Mouse (Mus musculus): Measurements from ENCODE around the gene D17Wsu92e.

DNA sequence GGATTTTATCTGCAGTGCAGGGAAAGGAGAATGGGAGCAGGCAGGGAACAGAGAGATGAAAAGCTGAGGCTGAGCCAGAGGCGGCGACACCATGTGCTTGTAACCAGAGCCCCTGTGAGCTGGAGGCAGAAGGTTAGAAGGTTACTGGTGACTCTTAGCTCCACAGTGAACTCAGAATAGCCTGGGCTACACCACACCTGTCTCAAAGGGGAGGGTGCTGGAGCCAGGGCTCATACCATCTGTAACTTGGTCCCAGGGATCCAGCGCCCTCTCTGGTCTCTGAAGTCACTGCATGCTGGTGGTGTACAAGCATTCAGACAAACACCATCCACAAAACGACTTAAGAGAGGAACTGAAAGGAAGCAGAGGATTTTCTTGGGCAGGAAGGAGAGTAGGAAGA, 36.9 kb downstream of the D17Wsu92e start:
- TF ChIP-seq CTCF (IDR thresholded peaks at IDR 0.05; ENCODE audit: control insufficient read depth, insufficient read depth, insufficient read length): peak; percentile 25
- TF ChIP-seq MYOD1 (IDR thresholded peaks at IDR 0.05; ENCODE audit: control insufficient read depth, insufficient read length, low read depth): no peak
- TF ChIP-seq FOSL1 (IDR thresholded peaks at IDR 0.05; ENCODE audit: insufficient read depth, low read length, poor library complexity, severe bottlenecking): no peak
- TF ChIP-seq USF1 (IDR thresholded peaks at IDR 0.05; ENCODE audit: low read depth): no peak
- TF ChIP-seq CEBPB (IDR thresholded peaks at IDR 0.05; ENCODE audit: low read depth): no peak
- no peak for TF ChIP-seq MYOG (IDR thresholded peaks at IDR 0.05; ENCODE audit: control insufficient read depth, extremely low read depth, insufficient read length)
- TF ChIP-seq MAX (IDR thresholded peaks at IDR 0.05): no peak

Data from C2C12 (cell line).